Mouse (Mus musculus) gastrocnemius, postnatal 4 days (tissue): ENCODE data around the gene Slc22a19. TPM values are rescaled to one million over a fixed set of nuclear protein-coding genes. Genes with fewer than 3 reads are reported as not detected.
"Not testable (repeated sequence)": the region's sequence is repeated elsewhere in the genome, so short reads cannot be mapped to it uniquely, and the experiment has no call there.

Experiments used
- DNase-seq, 2 experiments: peaks; one replicate each; pipeline ENCODE4 v3.0.0; 2021 to 2022; ENCODE audit warnings: low spot score in 2 of 2, mixed read lengths in 2 of 2
- long read RNA-seq, 2 experiments: library from polyadenylated mRNA; stranded (forward); transcript quantifications; one replicate each; pipeline ENCODE4 v2.0.0; 2021
- total RNA-seq, 2 experiments: library from RNA; stranded (reverse); gene quantifications; 2 replicates each; pipeline ENCODE4 v1.2.3; 2021

Gene Slc22a19
- total RNA-seq: not detected
- long read RNA-seq, experiment 1: 0 reads
- long read RNA-seq, experiment 2: 0 reads

DNA sequence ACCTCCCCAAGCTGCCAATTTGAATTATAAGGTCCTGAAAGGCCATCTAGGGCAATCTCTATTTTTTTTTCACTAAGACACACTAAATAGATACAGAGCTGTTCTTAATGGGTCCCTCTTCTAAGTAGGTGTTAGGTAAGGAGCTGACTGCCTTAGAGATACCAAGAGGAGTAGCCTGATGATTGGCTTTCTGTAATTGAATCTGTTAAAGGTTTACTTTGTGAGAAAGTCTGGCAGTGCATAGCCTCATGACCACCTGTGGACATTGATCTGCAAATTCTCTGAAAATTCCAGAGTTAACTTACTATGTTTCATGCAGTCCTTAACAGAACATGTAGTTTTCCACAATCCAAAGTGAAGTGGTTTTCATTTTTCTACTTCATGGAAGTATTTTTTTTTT is at the start of gene Slc22a19:
Slc22a19 (minus strand) TSS at position 163 of the 400 bp plus-strand sequence.
- no peak for DNase-seq

DNA sequence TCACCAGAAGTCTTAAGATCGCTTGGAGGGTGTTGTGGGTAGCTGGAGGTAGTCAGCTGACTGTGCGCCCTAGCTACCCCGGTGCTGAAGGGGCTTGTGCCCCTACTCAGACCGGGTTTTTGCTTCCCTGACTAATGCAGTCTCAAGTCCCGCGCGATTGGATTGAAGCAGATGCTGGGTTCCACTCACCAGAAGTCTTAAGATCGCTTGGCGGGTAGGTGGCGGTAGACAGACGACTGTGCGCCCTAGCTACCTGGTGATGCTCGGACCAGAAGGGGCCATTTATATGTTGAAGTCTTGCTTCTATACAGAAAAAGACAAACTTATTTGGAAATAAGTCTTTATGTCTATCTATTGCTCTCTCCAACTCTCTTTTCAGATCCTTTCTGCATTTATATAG is 42.3 kb upstream of the Slc22a19 start:
- DNase-seq: not testable (repeated sequence)

DNA sequence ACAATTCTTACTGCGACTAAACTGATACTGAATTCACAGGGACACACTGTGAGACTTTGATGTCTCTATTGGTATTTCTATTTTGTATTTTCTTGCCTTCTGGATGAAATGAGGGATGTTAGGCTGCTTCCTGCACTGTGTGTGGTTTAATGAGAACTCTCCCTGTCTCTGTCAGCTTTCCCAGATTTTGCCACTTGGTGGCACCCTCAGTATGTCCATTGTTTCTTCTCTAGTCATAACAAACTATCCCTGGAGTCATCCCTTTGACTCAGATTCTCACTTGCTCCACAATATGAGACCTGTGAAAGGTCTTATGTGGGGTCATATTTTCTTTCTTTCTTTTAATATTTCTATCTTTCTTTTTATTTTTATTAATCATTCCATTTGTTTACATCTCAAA is 18.4 kb upstream of the Slc22a19 start:
- DNase-seq: no peak

DNA sequence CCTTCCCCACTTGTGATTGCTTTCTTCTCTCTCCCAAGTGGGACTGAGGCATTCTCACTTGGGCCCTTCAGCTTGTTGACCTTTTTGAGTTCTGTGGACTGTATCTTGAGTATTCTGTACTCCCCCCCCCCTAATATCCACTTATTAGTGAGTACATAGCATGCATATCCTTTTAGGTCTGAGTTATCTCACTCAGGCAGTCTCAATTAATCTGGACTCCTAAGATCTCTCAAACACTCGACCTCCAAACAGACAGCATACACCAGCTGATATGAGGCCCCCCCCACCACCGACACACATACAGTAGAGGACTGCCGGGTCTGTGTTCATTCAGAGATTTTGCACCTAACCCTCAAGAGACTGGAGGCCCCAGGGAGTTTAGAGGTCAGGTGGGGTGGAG is 18.0 kb downstream of the Slc22a19 start:
- not testable (repeated sequence) for DNase-seq

DNA sequence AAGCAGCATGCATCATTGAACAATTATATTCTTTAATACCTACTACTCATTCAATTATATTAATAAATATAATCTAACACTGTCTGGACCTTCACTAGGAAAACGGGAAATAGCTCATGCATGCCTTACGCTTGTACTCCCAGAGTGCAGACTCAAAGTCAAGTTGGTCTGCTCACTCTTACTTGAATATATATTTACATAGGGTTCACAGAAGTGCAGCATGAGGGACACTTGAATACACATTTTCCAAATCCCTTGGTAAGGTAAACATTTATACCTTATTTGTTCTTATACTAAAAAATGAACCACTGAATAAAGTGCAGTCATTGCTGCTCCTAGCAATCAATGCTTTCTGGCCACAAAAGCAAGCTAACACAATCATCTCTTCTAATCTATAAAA is 19.9 kb downstream of the Slc22a19 start:
- DNase-seq: no peak

DNA sequence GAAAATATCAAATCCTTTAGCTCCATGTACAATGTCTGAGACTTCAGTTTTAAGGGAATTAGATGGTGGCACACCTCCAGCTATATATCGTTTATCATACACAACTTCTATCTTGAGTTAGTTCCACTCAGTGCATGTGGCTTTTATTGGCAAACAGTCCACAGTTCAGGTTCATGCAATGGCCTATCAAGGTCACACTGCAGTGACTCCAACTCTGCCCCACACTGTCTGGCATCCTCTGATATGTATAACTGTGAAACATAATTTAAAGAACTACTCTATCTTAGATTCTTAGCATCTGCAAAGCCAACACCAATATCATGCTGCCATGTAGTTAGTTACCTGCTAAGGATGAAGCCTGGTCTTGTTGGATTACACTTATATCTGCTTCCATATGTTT is 23.1 kb downstream of the Slc22a19 start:
- DNase-seq: no peak

DNA sequence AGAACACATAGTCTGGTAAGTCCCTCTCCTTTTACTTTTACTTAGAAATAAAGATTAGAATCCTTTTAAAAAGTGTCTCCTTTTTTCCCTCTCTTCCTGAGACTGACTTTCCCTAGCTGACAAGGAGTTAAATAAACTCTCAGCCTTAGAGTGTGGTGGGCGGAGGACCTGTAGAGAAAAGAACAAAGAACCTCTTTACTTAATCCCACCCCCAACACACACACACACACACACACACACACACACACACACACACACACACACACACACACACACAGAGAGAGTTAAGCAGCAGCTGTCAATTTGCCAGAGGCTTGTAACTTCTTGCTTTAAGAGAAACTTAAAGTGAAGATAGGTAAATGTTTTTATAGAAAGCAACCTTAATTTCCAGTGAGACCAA is 39.1 kb downstream of the Slc22a19 start:
- no peak for DNase-seq

DNA sequence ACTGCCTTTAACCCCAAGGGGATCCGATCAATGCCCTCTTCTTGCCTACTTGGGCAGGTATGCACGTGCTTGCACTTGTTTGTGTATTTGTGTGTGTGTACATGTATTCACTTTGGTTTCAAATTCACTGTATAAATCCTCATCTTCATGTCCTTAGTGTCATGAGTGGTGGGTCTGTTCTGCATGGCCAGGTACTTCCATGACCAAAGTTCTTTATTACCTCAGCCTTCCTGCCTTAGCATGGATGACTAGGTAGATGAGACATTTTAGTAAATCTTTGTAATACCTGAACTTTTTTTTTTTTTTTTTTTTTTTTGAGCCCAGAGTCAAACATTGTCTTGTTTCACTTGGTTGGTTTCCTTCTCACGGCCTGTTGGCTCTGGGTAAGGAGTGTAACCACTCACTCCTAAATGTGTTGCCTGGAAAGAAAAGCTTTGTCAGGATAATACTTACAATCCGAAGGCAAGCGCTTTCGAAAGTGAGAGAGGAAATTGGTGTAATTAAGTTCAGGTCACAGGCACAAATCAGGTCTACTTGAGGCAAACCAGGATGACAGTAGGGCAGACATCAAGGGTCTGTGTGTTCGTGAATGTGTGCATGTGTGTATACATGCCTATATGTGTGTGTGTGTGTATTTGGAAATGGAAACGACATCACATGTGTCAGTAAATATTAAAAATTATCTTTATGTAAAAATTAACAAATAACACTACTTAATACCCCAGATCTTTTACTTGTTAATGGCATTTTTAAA is 62.0 kb downstream of the Slc22a19 start:
- DNase-seq: no peak

DNA sequence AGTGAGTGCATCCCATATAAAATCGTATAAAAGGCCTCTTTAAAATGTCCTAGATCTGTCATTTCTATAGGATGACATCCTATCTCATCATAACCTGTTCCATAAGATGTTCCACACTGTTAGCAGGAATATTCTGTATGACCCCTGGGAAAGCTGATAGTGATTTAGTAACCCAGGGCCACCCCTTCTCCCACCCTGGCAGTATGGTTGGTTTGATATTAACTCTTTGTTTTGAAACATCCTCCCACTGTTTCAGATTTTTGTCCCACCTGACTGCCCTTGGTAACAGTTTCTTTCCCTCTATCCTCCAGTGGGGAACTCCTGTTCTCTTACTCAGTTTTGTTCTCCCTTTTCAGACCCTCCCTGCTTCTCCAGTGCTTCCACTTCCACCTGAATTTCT is 77.3 kb downstream of the Slc22a19 start:
- no peak for DNase-seq

DNA sequence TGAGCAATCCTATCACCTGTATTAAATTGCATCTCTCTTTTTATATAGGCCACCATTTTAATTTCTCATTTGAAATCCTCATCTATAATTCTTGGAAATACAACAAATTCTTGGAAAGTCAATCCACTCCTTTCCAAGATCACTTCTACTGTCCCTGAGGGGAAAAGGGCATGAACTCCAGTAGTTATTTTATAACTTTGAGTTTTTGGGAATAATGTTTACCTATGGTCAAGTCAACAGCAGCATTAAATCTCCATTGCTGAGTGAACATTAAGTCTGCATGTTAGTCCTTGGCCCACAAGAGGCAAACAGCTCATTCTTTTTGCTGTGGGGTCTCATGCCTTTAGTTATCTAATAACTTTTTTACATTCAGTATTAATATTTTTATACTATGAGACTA is 78.1 kb downstream of the Slc22a19 start:
- DNase-seq: no peak

Other genes with a start within 250 kb of the Slc22a19 start
- gene Rtn3, start 228.0 kb downstream of the Slc22a19 start, total RNA-seq: 10 to 100 TPM; 75.2 to 76.0 TPM
- gene Atl3, start 217.3 kb downstream of the Slc22a19 start, total RNA-seq: 10 to 100 TPM; 38.6 to 43.5 TPM
- 10 to 100 TPM; 62.5 to 69.5 TPM for gene Pla2g16, start 153.9 kb downstream of the Slc22a19 start, total RNA-seq
- gene Lgals12, start 104.1 kb downstream of the Slc22a19 start, total RNA-seq: 1 to 10 TPM; 3.0 to 5.7 TPM
- gene Hrasls5, start 98.8 kb downstream of the Slc22a19 start, total RNA-seq: not detected
- not detected for gene Slc22a26, start 91.4 kb upstream of the Slc22a19 start, total RNA-seq